Mouse (Mus musculus): ENCODE results near the gene Acot11.

The Acot11 gene

DNA sequence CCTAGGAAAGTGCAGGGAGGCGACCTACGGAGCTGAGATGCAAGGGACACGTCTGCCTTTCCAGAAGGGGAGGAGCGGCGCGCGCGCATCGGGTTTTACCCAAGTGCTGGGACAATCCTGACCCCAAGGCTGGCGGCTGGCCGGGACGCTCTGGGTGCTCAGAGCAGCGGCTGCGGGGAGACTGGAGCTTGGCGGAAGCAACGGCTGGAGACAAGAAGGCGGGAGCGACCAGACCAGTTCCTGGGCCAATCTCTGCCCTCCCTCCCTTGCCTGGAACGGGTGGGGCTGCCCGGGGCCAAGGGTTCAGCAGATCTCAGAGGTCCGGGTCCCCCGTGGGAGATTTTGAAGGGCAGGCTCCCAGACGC is at the start of gene Acot11:
TSS of gene Acot11 (minus strand) at position 89 of the 365 bp plus-strand sequence.
- WGBS, result 25% methylated on average over 23 of the region's 23 CpGs

- WGBS, result 52% methylated on average over 12 of the region's 12 CpGs
These were observed 43.7 kb upstream of the Acot11 start for GRCm38 (mm10) chr4:106848290-106849092.

DNA sequence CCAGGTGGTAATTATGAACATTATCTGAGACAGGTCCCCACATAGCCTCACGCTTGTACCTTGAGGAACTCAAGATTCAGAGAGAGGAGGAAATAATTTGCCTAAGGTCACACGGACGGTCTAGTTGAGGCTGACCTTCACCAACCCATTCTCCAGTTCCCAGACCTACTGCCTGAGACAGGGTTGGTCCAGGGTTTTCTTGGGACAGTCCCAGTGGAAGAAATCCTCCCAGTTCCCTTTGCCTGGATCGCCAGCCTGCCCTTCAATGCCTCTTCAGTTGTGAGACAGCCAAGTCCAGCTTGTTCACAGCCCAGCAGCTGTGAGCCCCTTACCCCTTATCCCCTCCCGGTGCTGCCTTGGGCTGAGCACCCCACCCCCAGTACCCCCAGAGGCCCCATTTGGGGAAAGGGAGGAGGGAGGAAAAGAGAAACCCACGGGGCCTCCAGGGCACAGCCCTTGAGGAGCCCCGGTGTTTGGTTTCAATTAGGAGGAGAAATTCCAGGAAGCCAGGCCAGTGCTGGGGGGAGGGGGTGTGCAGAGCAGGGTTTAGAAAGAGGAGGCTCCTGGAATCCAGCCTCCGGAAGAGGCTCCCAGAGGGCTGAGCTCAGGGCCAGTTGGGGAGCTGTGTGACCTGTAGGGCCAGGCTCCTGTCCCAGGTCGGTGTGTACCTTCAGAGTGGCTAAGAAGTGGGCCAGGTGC is 42.9 kb upstream of the Acot11 start:
- WGBS, result 53% methylated on average over 9 of the region's 9 CpGs

- WGBS, result 72% methylated on average over 8 of the region's 8 CpGs
These were observed 37.8 kb upstream of the Acot11 start for GRCm38 (mm10) chr4:106842561-106842960.

DNA sequence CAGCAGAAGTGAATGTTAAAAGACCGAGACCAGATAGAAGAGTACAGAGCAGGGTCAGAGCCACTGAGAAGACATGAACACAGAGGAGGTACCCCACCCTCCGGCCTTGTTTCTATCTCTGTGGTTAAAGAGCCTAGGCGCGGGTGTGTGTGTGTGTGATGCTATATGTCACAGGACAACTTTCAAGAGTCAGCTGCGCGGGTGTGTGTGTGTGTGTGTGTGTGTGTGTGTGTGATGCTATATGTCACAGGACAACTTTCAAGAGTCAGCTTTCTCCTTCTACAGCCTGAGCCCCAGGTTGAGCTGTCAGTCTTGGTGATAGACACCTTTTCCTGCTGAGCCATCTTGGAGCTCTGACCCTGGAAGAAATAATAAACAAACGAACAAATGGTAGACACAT is 37.1 kb upstream of the Acot11 start:
- 86% methylated on average over 7 of the region's 7 CpGs for WGBS

GRCm38 (mm10) chr4:106841303-106841702 is 36.5 kb upstream of the Acot11 start:
- WGBS, result 38% methylated on average over 7 of the region's 7 CpGs

DNA sequence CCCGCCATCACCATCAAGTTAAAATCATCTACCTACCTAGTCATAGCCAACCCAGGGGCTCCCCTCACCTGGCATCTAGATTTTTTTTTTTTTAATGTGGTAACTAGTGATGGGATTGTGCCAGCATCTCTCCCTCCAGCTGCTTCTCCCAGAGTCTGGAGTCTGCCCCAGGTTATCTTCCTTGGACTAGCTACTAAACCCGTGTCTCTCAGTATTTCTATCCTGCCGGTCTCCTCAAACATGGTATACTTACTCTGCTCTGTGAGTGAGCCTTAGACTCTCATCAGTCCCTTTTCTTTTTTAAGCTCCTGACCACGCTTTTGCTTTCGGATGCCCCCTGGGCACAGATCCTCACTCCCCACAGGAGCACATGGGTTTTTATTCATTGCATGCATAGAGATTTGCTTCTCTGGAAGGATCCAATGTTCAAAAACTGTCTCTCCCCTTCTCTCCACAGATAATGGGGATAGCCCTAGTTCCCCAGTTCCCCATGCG is 35.9 kb upstream of the Acot11 start:
- WGBS, result 29% methylated on average over 6 of the region's 6 CpGs

- WGBS, result 1% methylated on average over 41 of the region's 51 CpGs
These were observed 35.3 kb upstream of the Acot11 start for GRCm38 (mm10) chr4:106839964-106840611.

DNA sequence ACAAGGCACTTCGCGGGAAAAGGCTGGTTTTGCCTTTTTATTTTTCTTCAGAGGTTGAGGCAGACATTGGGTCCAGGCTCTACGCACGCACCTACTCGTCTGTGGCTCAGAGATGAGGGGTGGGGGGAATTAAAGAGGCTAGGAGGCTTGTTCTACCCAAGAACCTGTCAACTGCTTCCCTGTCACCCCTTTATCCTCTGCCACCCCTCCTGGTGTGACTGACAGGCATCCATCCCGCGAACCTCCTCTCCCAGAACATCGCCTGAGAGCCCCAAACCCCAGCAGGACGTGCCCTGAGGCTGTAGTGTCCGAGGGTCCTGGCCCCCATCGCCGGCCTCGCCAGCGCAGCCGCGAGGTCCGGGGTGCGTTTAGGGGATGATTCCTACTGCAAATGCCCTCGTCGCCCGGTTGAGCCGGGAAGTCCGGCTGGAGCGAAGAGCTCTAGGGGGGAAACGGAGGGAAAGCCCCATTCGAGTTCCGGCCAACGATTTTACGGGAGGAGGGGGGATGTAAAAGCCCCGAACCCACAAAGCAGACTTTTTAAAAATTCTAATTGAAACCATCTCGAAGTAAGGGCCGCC is 34.5 kb upstream of the Acot11 start:
- WGBS, result under 1% methylated on average over 32 of the region's 32 CpGs

- WGBS, result 3% methylated on average over 36 of the region's 36 CpGs
These were observed 33.9 kb upstream of the Acot11 start for GRCm38 (mm10) chr4:106838548-106839253.

GRCm38 (mm10) chr4:106837964-106838363 is 33.2 kb upstream of the Acot11 start:
- 0% methylated on average over 12 of the region's 18 CpGs for WGBS

DNA sequence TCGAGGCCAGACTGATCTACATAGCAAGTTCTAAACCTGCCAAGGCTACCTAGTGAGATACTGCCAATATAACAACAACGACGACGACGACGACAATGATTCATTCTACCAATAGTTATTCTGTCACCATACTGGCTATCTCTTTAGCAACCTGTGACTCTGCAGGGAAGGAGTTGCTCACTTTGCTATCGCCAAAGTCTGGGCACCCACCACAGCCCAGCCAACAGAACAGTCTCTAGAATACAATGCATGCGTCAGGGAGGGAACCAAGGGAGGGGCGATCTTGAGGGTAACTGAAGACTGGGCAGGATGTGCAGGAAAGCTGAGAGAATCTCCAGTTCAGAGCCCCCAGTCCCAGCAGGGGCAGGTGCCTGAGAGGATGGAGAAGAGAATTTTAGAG is 32.6 kb upstream of the Acot11 start:
- WGBS, result 23% methylated on average over 9 of the region's 9 CpGs

DNA sequence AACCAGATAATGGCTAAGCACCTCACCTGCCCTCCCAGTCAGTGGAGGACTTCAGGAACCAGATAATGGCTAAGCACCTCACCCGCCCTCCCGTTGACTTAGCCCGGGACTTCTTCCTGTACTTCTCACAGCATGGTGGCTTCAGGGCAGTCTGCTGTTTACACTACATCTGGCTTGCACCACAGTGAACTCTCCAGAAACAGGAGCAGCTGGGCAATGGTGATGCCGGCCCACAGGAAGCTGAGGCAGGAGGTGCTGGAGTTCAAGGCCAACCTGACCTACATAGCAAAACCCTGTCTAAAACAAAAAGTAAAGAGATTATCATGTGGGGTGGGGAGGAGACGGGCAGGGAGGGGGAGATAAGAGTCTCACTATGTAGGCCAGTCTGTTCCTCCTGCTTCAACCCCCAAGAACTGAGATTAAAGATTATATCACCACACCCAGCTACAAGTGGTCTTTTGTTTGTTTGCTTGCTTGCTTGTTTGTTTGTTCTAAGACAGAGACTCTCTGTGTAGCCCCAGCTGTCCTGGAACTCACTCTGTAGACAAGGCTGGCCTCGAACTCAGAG is 25.8 kb upstream of the Acot11 start:
- WGBS, result 80% methylated on average over 6 of the region's 6 CpGs

GRCm38 (mm10) chr4:106827738-106828361 is 23.1 kb upstream of the Acot11 start:
- WGBS, result 1% methylated on average over 42 of the region's 42 CpGs

DNA sequence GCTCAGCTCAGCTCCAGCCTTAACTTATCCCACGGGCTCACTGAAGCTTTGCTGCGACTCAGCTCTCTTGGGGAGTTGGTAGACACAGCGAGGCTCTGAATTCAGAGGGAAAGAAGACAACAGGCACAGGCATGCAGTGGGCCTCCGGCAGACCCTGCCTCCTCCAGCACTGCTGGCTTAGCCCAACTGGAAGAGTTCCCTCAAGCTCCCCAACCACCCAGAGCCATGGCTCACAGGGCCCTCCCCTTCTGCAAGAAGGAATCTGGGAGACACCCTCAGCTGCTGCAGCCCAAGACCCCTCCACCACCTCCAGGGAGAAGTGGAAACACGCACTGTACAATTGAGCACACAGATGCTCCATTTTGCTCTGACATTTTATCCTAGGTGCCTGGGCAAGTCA is 20.4 kb upstream of the Acot11 start:
- WGBS, result 71% methylated on average over 5 of the region's 5 CpGs

DNA sequence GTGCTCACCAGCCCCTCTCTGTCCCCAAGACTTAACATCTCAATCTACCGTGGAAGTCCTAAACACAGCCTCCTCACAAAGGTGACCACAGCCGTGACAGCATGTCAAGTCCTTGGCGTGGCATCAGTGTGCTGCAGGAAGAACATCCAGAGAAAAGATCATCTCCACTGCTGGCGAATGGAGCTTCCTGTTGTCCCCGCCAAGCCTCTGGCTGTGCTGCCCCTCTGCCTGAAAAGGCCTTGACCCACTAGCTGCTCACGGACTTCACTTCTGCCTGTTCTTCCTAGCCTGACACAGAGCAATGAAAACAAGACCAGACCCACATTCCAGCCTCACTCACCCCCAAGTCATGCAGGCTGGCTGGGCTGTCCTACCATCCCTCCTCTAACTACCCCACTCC is 13.5 kb upstream of the Acot11 start:
- 85% methylated on average over 6 of the region's 6 CpGs for WGBS

DNA sequence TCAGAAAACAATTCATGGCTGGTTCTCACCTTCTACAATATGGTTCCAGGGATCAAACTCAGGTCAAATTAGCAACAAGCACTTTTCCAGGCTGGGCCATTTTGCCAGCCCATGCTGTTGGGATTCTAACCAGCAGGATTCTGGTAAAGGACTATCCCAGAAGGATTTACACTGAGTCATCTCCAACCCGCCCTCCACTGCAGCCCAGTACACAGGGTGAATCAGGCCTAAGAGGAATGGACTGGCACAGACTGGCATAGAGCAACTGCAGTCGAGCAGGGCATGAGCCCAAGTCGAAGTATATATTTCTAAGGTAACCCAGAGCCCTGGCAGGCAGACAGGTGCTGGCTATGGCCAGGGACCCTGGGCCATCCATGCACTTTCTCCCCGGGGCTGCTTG is 12.2 kb upstream of the Acot11 start:
- 95% methylated on average over 4 of the region's 4 CpGs for WGBS

GRCm38 (mm10) chr4:106815396-106816324 is 10.9 kb upstream of the Acot11 start:
- 39% methylated on average over 25 of the region's 25 CpGs for WGBS

DNA sequence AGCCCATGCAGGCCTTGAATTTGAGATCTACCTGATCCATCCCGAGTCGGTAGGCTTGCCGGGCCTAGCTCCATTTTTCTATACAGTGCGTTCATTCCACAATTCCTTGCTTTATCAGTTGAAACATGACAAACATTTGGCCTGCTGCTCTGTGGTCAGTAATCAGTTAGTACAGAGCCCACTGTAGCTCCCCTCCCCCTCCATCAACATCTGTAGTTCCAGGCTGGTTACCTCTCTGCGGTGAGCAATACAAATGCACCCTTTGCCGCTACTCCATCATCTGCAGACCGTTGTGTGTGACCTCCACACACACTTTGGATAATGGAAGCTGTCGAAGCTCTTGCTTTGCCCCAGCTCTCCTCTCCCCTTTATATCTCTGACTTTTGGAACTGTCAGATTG is 6.4 kb upstream of the Acot11 start:
- 96% methylated on average over 8 of the region's 8 CpGs for WGBS

DNA sequence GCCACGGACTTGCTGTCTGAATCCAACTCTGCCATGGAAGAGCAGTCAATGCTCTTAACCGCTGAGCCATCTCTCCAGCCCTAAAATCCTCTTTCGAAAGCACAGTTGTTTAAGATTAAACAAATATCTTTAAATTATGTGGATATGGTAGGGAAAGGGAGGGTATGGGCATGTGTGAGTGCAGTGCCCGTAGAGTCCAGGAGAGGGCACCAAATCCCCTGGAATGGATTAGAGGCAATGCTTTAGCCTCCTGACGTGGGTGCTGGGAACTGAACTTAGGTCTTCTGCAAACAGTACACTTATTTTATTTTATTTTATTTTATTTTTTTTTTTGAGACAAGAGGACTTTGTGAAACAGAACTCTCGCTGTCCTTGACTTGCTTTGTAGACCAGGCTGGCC is 5.2 kb upstream of the Acot11 start:
- WGBS, result 91% methylated on average over 6 of the region's 6 CpGs

Measured in cerebral cortex, adult 2 months (tissue).